Mouse (Mus musculus): Measurements from ENCODE around the gene Mfsd9. TPM values are rescaled to one million over a fixed set of nuclear protein-coding genes. Genes with fewer than 3 reads are reported as not detected.
"Not testable (repeated sequence)": the region's sequence is repeated elsewhere in the genome, so short reads cannot be mapped to it uniquely, and the experiment has no call there.

Mfsd9 gene
- polyA plus RNA-seq, 1 experiment from 2014 or later = 4.6 TPM

DNA sequence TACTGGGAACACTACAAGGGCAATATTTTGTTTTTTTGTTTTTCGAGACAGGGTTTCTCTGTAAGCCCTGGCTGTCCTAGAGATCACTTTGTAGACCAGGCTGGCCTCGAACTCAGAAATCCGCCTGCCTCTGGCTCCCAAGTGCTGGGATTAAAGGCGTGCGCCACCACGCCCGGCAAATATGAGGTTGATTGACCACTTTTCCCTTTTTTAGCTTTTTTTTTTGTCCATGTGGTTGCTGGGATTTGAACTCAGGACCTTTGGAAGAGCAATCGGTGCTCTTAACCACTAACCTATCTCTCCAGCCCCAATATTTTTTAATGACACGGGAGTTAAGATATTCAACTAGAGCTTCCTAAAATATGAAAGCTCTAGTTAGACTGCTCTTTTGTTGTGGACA is 52.2 kb downstream of the Mfsd9 start:
- 96% methylated on average over 9 of the region's 9 CpGs for WGBS
- ATAC-seq (ENCODE audit: insufficient read depth, low FRiP score); H3K27me3 ChIP-seq (ENCODE audit: control insufficient read depth, insufficient read depth, low read length); H3K36me3 ChIP-seq (ENCODE audit: control insufficient read depth, insufficient read depth, low read length); H3K9me3 ChIP-seq (replicated peaks; ENCODE audit: control insufficient read depth, low read length); H3K4me3 ChIP-seq (replicated peaks; ENCODE audit: low read length); H3K27ac ChIP-seq (ENCODE audit: low read length); H3K4me1 ChIP-seq (ENCODE audit: control insufficient read depth, insufficient read depth, low read length); H3K4me2 ChIP-seq (ENCODE audit: low read depth, low read length); H3K9ac ChIP-seq (ENCODE audit: low read length): not testable (repeated sequence)

DNA sequence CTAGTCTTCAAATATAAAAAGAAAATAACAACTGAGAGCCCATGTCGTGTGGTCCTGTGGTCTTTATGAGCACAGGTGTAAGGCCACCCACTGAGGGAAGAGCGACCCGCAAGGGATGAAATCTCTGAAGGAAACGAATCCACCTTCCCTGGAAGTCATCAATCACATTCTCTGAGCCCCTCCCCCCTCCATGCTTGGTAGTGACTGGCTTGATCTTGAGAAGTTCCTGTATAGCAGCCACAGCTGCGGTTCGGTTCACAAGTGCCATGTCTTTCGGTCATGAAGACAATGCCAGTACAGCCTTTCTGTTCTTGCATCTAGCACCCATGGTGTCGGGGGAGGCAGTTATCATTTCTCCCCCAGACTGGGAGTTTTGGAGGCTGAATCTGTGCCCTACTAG is 52.8 kb downstream of the Mfsd9 start:
- Histone ChIP-seq H3K9me3 (replicated peaks; ENCODE audit: control insufficient read depth, low read length) (no peaks in the 10 kb centered on the region), H3K27ac (ENCODE audit: low read length) (no peak overlapping the region), H3K4me3 (replicated peaks; ENCODE audit: low read length) (no peak overlapping the region), H3K4me2 (ENCODE audit: low read depth, low read length) (no peak overlapping the region), H3K36me3 (ENCODE audit: control insufficient read depth, insufficient read depth, low read length) (no peaks in the 10 kb centered on the region), H3K9ac (ENCODE audit: low read length) (no peak overlapping the region), H3K4me1 (ENCODE audit: control insufficient read depth, insufficient read depth, low read length) (no peaks in the 10 kb centered on the region), H3K27me3 (ENCODE audit: control insufficient read depth, insufficient read depth, low read length) (no peaks in the 10 kb centered on the region)
- 66% methylated on average over 8 of the region's 8 CpGs for WGBS
- ATAC-seq (ENCODE audit: insufficient read depth, low FRiP score) = no peak

DNA sequence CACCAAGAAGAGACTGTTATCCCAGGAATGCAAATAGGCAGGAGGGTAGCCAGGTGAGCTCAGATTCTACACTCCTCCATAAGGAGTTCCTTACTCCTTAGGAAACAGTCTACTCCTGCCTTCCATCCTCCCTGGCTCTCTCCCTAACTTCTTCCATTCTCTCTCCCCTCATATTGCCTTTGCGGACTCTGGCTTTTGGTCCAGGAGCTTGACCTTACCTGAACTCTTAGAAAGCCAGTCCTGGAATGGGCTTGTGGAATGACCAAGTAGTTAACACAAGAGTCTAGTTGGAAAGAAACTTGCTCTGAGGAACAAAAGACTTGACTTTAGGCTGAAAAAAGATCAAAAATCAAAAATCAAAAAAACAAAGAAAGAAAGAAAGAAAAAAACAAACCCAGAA is 61.9 kb downstream of the Mfsd9 start:
- no peaks in the 10 kb centered on the region for H3K36me3 ChIP-seq (ENCODE audit: control insufficient read depth, insufficient read depth, low read length)
- H3K27me3 ChIP-seq (ENCODE audit: control insufficient read depth, insufficient read depth, low read length) = no peaks in the 10 kb centered on the region
- no peak overlapping the region for H3K4me3 ChIP-seq (replicated peaks; ENCODE audit: low read length)
- no peaks in the 10 kb centered on the region for H3K4me1 ChIP-seq (ENCODE audit: control insufficient read depth, insufficient read depth, low read length)
- H3K27ac ChIP-seq (ENCODE audit: low read length) = no peak overlapping the region
- H3K9ac ChIP-seq (ENCODE audit: low read length) = no peak overlapping the region
- no peak for ATAC-seq (ENCODE audit: insufficient read depth, low FRiP score)
- no peaks in the 10 kb centered on the region for H3K9me3 ChIP-seq (replicated peaks; ENCODE audit: control insufficient read depth, low read length)
- H3K4me2 ChIP-seq (ENCODE audit: low read depth, low read length) = no peak overlapping the region
- 91% methylated on average over 1 of the region's 1 CpGs for WGBS

DNA sequence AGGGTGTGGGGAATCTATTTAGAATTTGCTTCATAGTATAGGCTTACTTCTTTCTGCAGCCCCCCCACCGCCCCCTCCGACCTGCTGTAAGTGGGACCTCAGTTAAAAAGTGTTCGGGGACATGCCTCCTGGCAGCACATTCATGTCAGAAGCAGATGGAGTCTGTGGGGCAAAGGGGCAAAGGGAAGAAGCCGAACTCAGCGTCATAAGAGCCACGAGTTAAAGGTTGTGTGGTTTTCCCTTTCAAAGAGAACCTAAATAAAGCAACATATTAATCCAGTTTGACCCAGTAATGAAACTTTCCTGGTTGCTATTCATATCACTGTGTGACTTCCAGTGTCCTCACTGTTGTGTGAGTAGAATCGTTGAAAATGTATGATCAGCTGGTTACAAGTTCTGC is 63.1 kb downstream of the Mfsd9 start:
- H3K27ac ChIP-seq (ENCODE audit: low read length) = no peak overlapping the region
- H3K9me3 ChIP-seq (replicated peaks; ENCODE audit: control insufficient read depth, low read length) = no peaks in the 10 kb centered on the region
- ATAC-seq (ENCODE audit: insufficient read depth, low FRiP score) = no peak
- H3K4me1 ChIP-seq (ENCODE audit: control insufficient read depth, insufficient read depth, low read length) = no peaks in the 10 kb centered on the region
- no peaks in the 10 kb centered on the region for H3K27me3 ChIP-seq (ENCODE audit: control insufficient read depth, insufficient read depth, low read length)
- no peak overlapping the region for H3K4me3 ChIP-seq (replicated peaks; ENCODE audit: low read length)
- H3K36me3 ChIP-seq (ENCODE audit: control insufficient read depth, insufficient read depth, low read length) = no peaks in the 10 kb centered on the region
- WGBS = 85% methylated on average over 7 of the region's 7 CpGs
- H3K9ac ChIP-seq (ENCODE audit: low read length) = no peak overlapping the region
- H3K4me2 ChIP-seq (ENCODE audit: low read depth, low read length) = no peak overlapping the region

DNA sequence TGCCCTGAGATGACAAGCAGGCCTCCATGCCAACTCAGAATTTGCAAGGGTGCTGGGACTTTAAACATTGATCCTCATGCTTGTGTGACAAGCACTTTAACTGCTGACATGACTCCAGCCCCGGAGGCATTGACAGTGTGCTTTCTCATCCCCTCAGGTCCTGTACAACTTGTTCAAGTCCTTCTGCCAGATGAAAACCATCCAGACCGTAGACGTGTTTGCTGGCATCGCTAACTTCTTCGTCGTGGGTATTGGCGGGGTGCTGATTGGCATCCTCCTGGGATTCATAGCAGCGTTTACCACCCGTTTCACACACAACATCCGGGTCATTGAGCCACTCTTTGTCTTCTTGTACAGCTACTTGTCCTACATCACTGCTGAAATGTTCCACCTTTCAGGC is 64.4 kb downstream of the Mfsd9 start:
- Histone ChIP-seq H3K36me3 (ENCODE audit: control insufficient read depth, insufficient read depth, low read length) (no peaks in the 10 kb centered on the region), H3K27me3 (ENCODE audit: control insufficient read depth, insufficient read depth, low read length) (no peaks in the 10 kb centered on the region), H3K9ac (ENCODE audit: low read length) (no peak overlapping the region), H3K4me1 (ENCODE audit: control insufficient read depth, insufficient read depth, low read length) (no peaks in the 10 kb centered on the region), H3K4me2 (ENCODE audit: low read depth, low read length) (no peak overlapping the region), H3K9me3 (replicated peaks; ENCODE audit: control insufficient read depth, low read length) (no peaks in the 10 kb centered on the region), H3K4me3 (replicated peaks; ENCODE audit: low read length) (no peak overlapping the region), H3K27ac (ENCODE audit: low read length) (no peak overlapping the region)
- ATAC-seq (ENCODE audit: insufficient read depth, low FRiP score) = no peak
- WGBS = 87% methylated on average over 10 of the region's 10 CpGs

Other genes with a start within 250 kb of the Mfsd9 start
- gene Slc9a4, start 210.6 kb downstream of the Mfsd9 start, polyA plus RNA-seq (2015; fragmentation: Nextera tagmentation; extraction: Ambion mirVana) = 12.0 and 15.5 TPM in 2 replicates
- gene Slc9a2, start 110.1 kb downstream of the Mfsd9 start, polyA plus RNA-seq (2015; fragmentation: Nextera tagmentation; extraction: Ambion mirVana) = 3.7 and 4.1 TPM in 2 replicates
- 0.21 and 4.3 TPM in 2 replicates for gene Tmem182, start 14.9 kb upstream of the Mfsd9 start, polyA plus RNA-seq (2015; fragmentation: Nextera tagmentation; extraction: Ambion mirVana)

Data from stomach, embryonic 16.5 days (tissue).